Comparison of ENCODE assay signal across 16 mouse cellular contexts in genomic region chr11:94239706-94240105, GRCm38 (mm10). TPM values are rescaled to one million over a fixed set of nuclear protein-coding genes. Genes with fewer than 3 reads are reported as not detected.
DNase-seq lines count a peak whose midpoint lies in the region; ATAC-seq and TF ChIP-seq lines count a peak whose summit lies in the region.
"Had no signal": no experiment of that assay in that cellular context is flagged by ENCODE, and none has a peak within 500 bp of the region (broad histone marks: within the 10 kb centered on the region; RNA-seq: fewer than 3 reads in every experiment).

No protein-coding gene starts in this region.

- DNase-seq in forebrain, embryonic 10.5 days (ENCODE audit: extremely low spot score, low spot score): peak; percentile 29
- peak; percentile 47 for DNase-seq in left cerebral cortex, postnatal 4 days
- DNase-seq in left cerebral cortex, adult 11 months (ENCODE audit: low spot score): no peak
- DNase-seq in embryonic facial prominence, embryonic 11.5 days (ENCODE audit: low spot score): no peak
- DNase-seq in limb, embryonic 14.5 days (ENCODE audit: low spot score): no peak
- DNase-seq in spleen, adult 18-20 months: no peak
- DNase-seq in MN1 (ENCODE audit: low spot score): no peak
- DNase-seq: cerebellum, adult 9-11 months; heart, adult 18-20 months; heart, postnatal 10 days; kidney, adult 2 months; lung, postnatal 4 days; right cerebral cortex, adult 18-20 months; thymus, adult 18-20 months had no signal

- 34% methylated on average over 9 of the region's 9 CpGs for WGBS in forebrain, embryonic 10.5 days
- 24% methylated on average over 9 of the region's 9 CpGs for WGBS in forebrain, embryonic 15.5 days
- WGBS in embryonic facial prominence, embryonic 11.5 days: 31% methylated on average over 9 of the region's 9 CpGs
- WGBS in limb, embryonic 14.5 days: 36% methylated on average over 9 of the region's 9 CpGs

- H3K9ac ChIP-seq in forebrain, embryonic 15.5 days (replicated peaks): no peak overlapping the region
- H3K9ac ChIP-seq in embryonic facial prominence, embryonic 11.5 days (replicated peaks; ENCODE audit: low read length): peak overlapping the region; percentile 18; the same call in 1 of the 2 replicates
- H3K9ac ChIP-seq in limb, embryonic 14.5 days (ENCODE audit: low read depth, low read length, severe bottlenecking): peak overlapping the region; percentile 25; the same call in 1 of the 2 replicates
- H3K9ac ChIP-seq: liver, embryonic 15.5 days had no signal

- TF ChIP-seq POLR2A in limb, embryonic 14.5 days (IDR thresholded peaks at IDR 0.05; ENCODE audit: borderline replicate concordance, extremely low read depth, insufficient read depth, insufficient read length): no peak

- intact Hi-C loops in left cerebral cortex, postnatal 4 days (cut with DNase I): loop anchor here (5.0 kb wide), 1 partner anchor 38 kb away; no protein-coding TSS in a partner anchor

- ATAC-seq in forebrain, embryonic 15.5 days (replicated peaks): no peak
- ATAC-seq in embryonic facial prominence, embryonic 11.5 days (replicated peaks; ENCODE audit: insufficient number of reproducible peaks, low FRiP score, low TSS enrichment, low read depth): no peak
- ATAC-seq in limb, embryonic 14.5 days (ENCODE audit: low FRiP score, low read depth): no peak

- H3K9me3 ChIP-seq in forebrain, embryonic 10.5 days: no peaks in the 10 kb centered on the region
- no peaks in the 10 kb centered on the region for H3K9me3 ChIP-seq in forebrain, embryonic 15.5 days
- no peaks in the 10 kb centered on the region for H3K9me3 ChIP-seq in embryonic facial prominence, embryonic 11.5 days (replicated peaks; ENCODE audit: control insufficient read depth, low read length)
- no peaks in the 10 kb centered on the region for H3K9me3 ChIP-seq in limb, embryonic 14.5 days (ENCODE audit: control insufficient read depth, low read length)
- H3K9me3 ChIP-seq: liver, embryonic 15.5 days had no signal

- no peak overlapping the region for H3K4me3 ChIP-seq in forebrain, embryonic 10.5 days
- H3K4me3 ChIP-seq in forebrain, embryonic 15.5 days: no peak overlapping the region
- H3K4me3 ChIP-seq in embryonic facial prominence, embryonic 11.5 days (ENCODE audit: low read depth, low read length): no peak overlapping the region
- no peak overlapping the region for H3K4me3 ChIP-seq in limb, embryonic 14.5 days (replicated peaks; ENCODE audit: low read length)
- H3K4me3 ChIP-seq: liver, embryonic 15.5 days had no signal

- peaks cover 44% of the 10 kb centered on the region for H3K27me3 ChIP-seq in forebrain, embryonic 10.5 days (ENCODE audit: poor library complexity, severe bottlenecking)
- H3K27me3 ChIP-seq in forebrain, embryonic 15.5 days: no peaks in the 10 kb centered on the region
- no peaks in the 10 kb centered on the region for H3K27me3 ChIP-seq in embryonic facial prominence, embryonic 11.5 days (ENCODE audit: control insufficient read depth, insufficient read depth, low read length)
- no peaks in the 10 kb centered on the region for H3K27me3 ChIP-seq in limb, embryonic 14.5 days (ENCODE audit: control insufficient read depth, insufficient read depth, low read length)

- no peak overlapping the region for H3K4me2 ChIP-seq in forebrain, embryonic 15.5 days (replicated peaks)
- no peak overlapping the region for H3K4me2 ChIP-seq in embryonic facial prominence, embryonic 11.5 days (ENCODE audit: low read depth, low read length)
- H3K4me2 ChIP-seq in limb, embryonic 14.5 days (replicated peaks; ENCODE audit: low read depth, low read length, severe bottlenecking): no peak overlapping the region
- H3K4me2 ChIP-seq: liver, embryonic 15.5 days had no signal

- H3K27ac ChIP-seq in forebrain, embryonic 10.5 days: peak overlapping the region; percentile 45
- no peak overlapping the region for H3K27ac ChIP-seq in forebrain, embryonic 15.5 days (replicated peaks)
- no peak overlapping the region for H3K27ac ChIP-seq in embryonic facial prominence, embryonic 11.5 days (replicated peaks; ENCODE audit: low read depth, low read length)
- H3K27ac ChIP-seq in limb, embryonic 14.5 days (replicated peaks; ENCODE audit: low read depth, low read length): 0 out of 2 replicates have a peak overlapping the region, but pooled peaks have one; percentile 19
- H3K27ac ChIP-seq: liver, embryonic 15.5 days had no signal

- peaks cover 52% of the 10 kb centered on the region for H3K4me1 ChIP-seq in forebrain, embryonic 10.5 days
- peaks cover 25% of the 10 kb centered on the region for H3K4me1 ChIP-seq in forebrain, embryonic 15.5 days
- H3K4me1 ChIP-seq in embryonic facial prominence, embryonic 11.5 days (ENCODE audit: control insufficient read depth, insufficient read depth, low read length): peaks cover 15% of the 10 kb centered on the region
- peaks cover 39% of the 10 kb centered on the region for H3K4me1 ChIP-seq in limb, embryonic 14.5 days (ENCODE audit: control insufficient read depth, insufficient read depth, low read length)

- no peaks in the 10 kb centered on the region for H3K36me3 ChIP-seq in forebrain, embryonic 10.5 days (replicated peaks)
- no peaks in the 10 kb centered on the region for H3K36me3 ChIP-seq in forebrain, embryonic 15.5 days
- no peaks in the 10 kb centered on the region for H3K36me3 ChIP-seq in embryonic facial prominence, embryonic 11.5 days (replicated peaks; ENCODE audit: control insufficient read depth, insufficient read depth, low read depth, low read length)
- H3K36me3 ChIP-seq in limb, embryonic 14.5 days (ENCODE audit: control insufficient read depth, insufficient read depth, low read length): 0 out of 2 replicates have a peak, but pooled peaks cover 5% of the 10 kb centered on the region
- H3K36me3 ChIP-seq: liver, embryonic 15.5 days had no signal

RNA-seq across cellular contexts. Expression of gene Wfikkn2, which starts 6.1 kb away (rescaled TPM):
- polyA plus RNA-seq in forebrain, embryonic 10.5 days (2016; fragmentation: Nextera tagmentation; extraction: Ambion mirVana): 0.46 and 1.2 TPM in 2 replicates
- polyA plus RNA-seq in forebrain, embryonic 15.5 days (2015; fragmentation: Nextera tagmentation; extraction: Ambion mirVana): 3.7 and 7.9 TPM in 2 replicates
- 1 to 10 TPM; 1.0 to 1.8 TPM for total RNA-seq in left cerebral cortex, postnatal 4 days (2021)
- 4.2 and 5.0 TPM in 2 replicates for polyA plus RNA-seq in embryonic facial prominence, embryonic 11.5 days (2014; fragmentation: Nextera tagmentation; extraction: Ambion mirVana)
- polyA plus RNA-seq in limb, embryonic 14.5 days (2012; rRNA removed): 19.9 and 25.1 TPM in 2 replicates
- polyA plus RNA-seq in limb, embryonic 14.5 days (2014; fragmentation: Nextera tagmentation; extraction: Ambion mirVana): 9.2 and 9.7 TPM in 2 replicates

RNA-seq across cellular contexts. Expression of gene Tob1, which starts 28.5 kb away (rescaled TPM):
- 18.8 and 20.1 TPM in 2 replicates for polyA plus RNA-seq in forebrain, embryonic 10.5 days (2016; fragmentation: Nextera tagmentation; extraction: Ambion mirVana)
- 45.8 and 46.5 TPM in 2 replicates for polyA plus RNA-seq in forebrain, embryonic 15.5 days (2015; fragmentation: Nextera tagmentation; extraction: Ambion mirVana)
- total RNA-seq in left cerebral cortex, postnatal 4 days (2021): 10 to 100 TPM; 27.3 to 28.3 TPM
- polyA plus RNA-seq in embryonic facial prominence, embryonic 11.5 days (2014; fragmentation: Nextera tagmentation; extraction: Ambion mirVana): 32.0 and 32.8 TPM in 2 replicates
- polyA plus RNA-seq in limb, embryonic 14.5 days (2012; rRNA removed): 28.4 and 29.7 TPM in 2 replicates
- 34.8 and 37.3 TPM in 2 replicates for polyA plus RNA-seq in limb, embryonic 14.5 days (2014; fragmentation: Nextera tagmentation; extraction: Ambion mirVana)

RNA-seq across cellular contexts. Expression of gene Gm21885, which starts 42.0 kb away (rescaled TPM):
- 0.34 TPM in 1 of 2 replicates, not detected in the other for polyA plus RNA-seq in forebrain, embryonic 10.5 days (2016; fragmentation: Nextera tagmentation; extraction: Ambion mirVana)
- polyA plus RNA-seq in forebrain, embryonic 15.5 days (2015; fragmentation: Nextera tagmentation; extraction: Ambion mirVana): 0.45 TPM in 1 of 2 replicates, not detected in the other
- not detected for total RNA-seq in left cerebral cortex, postnatal 4 days (2021)
- 0.29 TPM in 1 of 2 replicates, not detected in the other for polyA plus RNA-seq in embryonic facial prominence, embryonic 11.5 days (2014; fragmentation: Nextera tagmentation; extraction: Ambion mirVana)
- polyA plus RNA-seq in limb, embryonic 14.5 days (2012; rRNA removed): not detected in 2 replicates
- polyA plus RNA-seq in limb, embryonic 14.5 days (2014; fragmentation: Nextera tagmentation; extraction: Ambion mirVana): 0.44 and 0.84 TPM in 2 replicates
- total RNA-seq: heart, postnatal 10 days had no signal
- polyA plus RNA-seq: kidney, adult 2 months; liver, embryonic 15.5 days had no signal

Comparison
In these comparisons a context has a peak if more than half of its experiments do, and no peak if none do; other contexts are left out.
1. DNase-seq: peak in forebrain, embryonic 10.5 days (single experiment) and left cerebral cortex, postnatal 4 days (single experiment); none in left cerebral cortex, adult 11 months (single experiment), embryonic facial prominence, embryonic 11.5 days (single experiment), limb, embryonic 14.5 days (single experiment), spleen, adult 18-20 months (0 of 2) and MN1 (single experiment).
2. H3K27ac ChIP-seq: peak in forebrain, embryonic 10.5 days (single experiment) and limb, embryonic 14.5 days (single experiment); none in forebrain, embryonic 15.5 days (single experiment) and embryonic facial prominence, embryonic 11.5 days (single experiment).